Mouse (Mus musculus) right cerebral cortex, postnatal 10 days (tissue): Measurements from ENCODE around the gene Unc119b.
"Not testable (repeated sequence)": the region's sequence is repeated elsewhere in the genome, so short reads cannot be mapped to it uniquely, and the experiment has no call there.

Experiments
- DNase-seq, 2 experiments: peaks; one replicate each; pipeline ENCODE4 v3.0.0; 2021; ENCODE audit warnings: low spot score in 2 of 2

The Unc119b gene

GRCm38 (mm10) chr5:115134234-115135165 is at the start of gene Unc119b:
Gene Unc119b (minus strand): TSS chr5:115134975.
- DNase-seq, result peak; percentile 90 to 91

- DNase-seq, result no peak
These were observed 48.7 kb upstream of the Unc119b start for GRCm38 (mm10) chr5:115183482-115183881.

GRCm38 (mm10) chr5:115182925-115183324 is 48.1 kb upstream of the Unc119b start:
- DNase-seq, result no peak

- no peak for DNase-seq
These were observed 46.6 kb upstream of the Unc119b start for GRCm38 (mm10) chr5:115181248-115181940.

- no peak for DNase-seq
These were observed 44.8 kb upstream of the Unc119b start for GRCm38 (mm10) chr5:115179596-115179995.

GRCm38 (mm10) chr5:115177866-115178265 is 43.1 kb upstream of the Unc119b start:
- DNase-seq, result no peak

GRCm38 (mm10) chr5:115174554-115174953 is 39.8 kb upstream of the Unc119b start:
- DNase-seq, result no peak

GRCm38 (mm10) chr5:115170150-115170549 is 35.4 kb upstream of the Unc119b start:
- no peak for DNase-seq

GRCm38 (mm10) chr5:115168641-115169415 is 34.1 kb upstream of the Unc119b start:
- DNase-seq, result no peak

GRCm38 (mm10) chr5:115167396-115167795 is 32.6 kb upstream of the Unc119b start:
- DNase-seq, result no peak

- DNase-seq, result no peak
These were observed 32.0 kb upstream of the Unc119b start for GRCm38 (mm10) chr5:115166815-115167194.

- DNase-seq, result no peak
These were observed 31.4 kb upstream of the Unc119b start for GRCm38 (mm10) chr5:115165895-115166814.

GRCm38 (mm10) chr5:115165351-115165750 is 30.6 kb upstream of the Unc119b start:
- DNase-seq, result no peak

GRCm38 (mm10) chr5:115164446-115164845 is 29.7 kb upstream of the Unc119b start:
- DNase-seq, result not testable (repeated sequence)

- peak; percentile 64 to 73 for DNase-seq
These were observed 28.8 kb upstream of the Unc119b start for GRCm38 (mm10) chr5:115163563-115163962.

GRCm38 (mm10) chr5:115161940-115162279 is 27.1 kb upstream of the Unc119b start:
- DNase-seq, result not testable (repeated sequence)

GRCm38 (mm10) chr5:115161064-115161939 is 26.5 kb upstream of the Unc119b start:
- DNase-seq, result no peak

- DNase-seq, result no peak
These were observed 25.9 kb upstream of the Unc119b start for GRCm38 (mm10) chr5:115160655-115161054.

GRCm38 (mm10) chr5:115159165-115159564 is 24.4 kb upstream of the Unc119b start:
- no peak for DNase-seq
